Mouse (Mus musculus) embryonic facial prominence, embryonic 11.5 days (tissue): ENCODE data around the gene Synpo2l. TPM values are rescaled to one million over a fixed set of nuclear protein-coding genes. Genes with fewer than 3 reads are reported as not detected.

Experiments
- ATAC-seq: fragments of 200-750 bp; cut with Nextera tagmentation; replicated peaks from 2 replicates; pipeline ENCODE4 v1.8.0; 2017; ENCODE audit warnings: low read depth; ENCODE audit not compliant: insufficient number of reproducible peaks, low FRiP score, low TSS enrichment
- DNase-seq: peaks from one replicate; pipeline ENCODE4 v3.0.0-alpha.2; 2015; ENCODE audit warnings: low spot score
- H3K27ac ChIP-seq: fragments of 300-500 bp; sonication (generic); replicated peaks from 2 replicates; pipeline ENCODE4 v1.5.1; 2014; ENCODE audit warnings: mild to moderate bottlenecking, low read depth, low read length, control low read depth
- H3K27me3 ChIP-seq: fragments of 300-500 bp; sonication (generic); 2 replicates; pipeline ENCODE4 v1.6.1; 2014; ENCODE audit warnings: mild to moderate bottlenecking, low read length, moderate library complexity, mixed read lengths; ENCODE audit not compliant: control insufficient read depth, insufficient read depth
- H3K36me3 ChIP-seq: fragments of 300-500 bp; sonication (generic); replicated peaks from 2 replicates; pipeline ENCODE4 v1.6.1; 2014; ENCODE audit warnings: low read depth, mild to moderate bottlenecking, low read length, moderate library complexity, mixed read lengths; ENCODE audit not compliant: control insufficient read depth, insufficient read depth
- H3K4me1 ChIP-seq: fragments of 300-500 bp; sonication (generic); 2 replicates; pipeline ENCODE4 v1.6.1; 2014; ENCODE audit warnings: low read length, mixed read lengths; ENCODE audit not compliant: control insufficient read depth, insufficient read depth
- H3K4me2 ChIP-seq: fragments of 300-500 bp; sonication (generic); 2 replicates; pipeline ENCODE4 v1.6.1; 2014; ENCODE audit warnings: low read depth, mild to moderate bottlenecking, control low read depth, low read length, moderate library complexity
- H3K4me3 ChIP-seq: fragments of 300-500 bp; sonication (generic); 2 replicates; pipeline ENCODE4 v1.5.1; 2014; ENCODE audit warnings: low read depth, low read length, control low read depth
- H3K9ac ChIP-seq: fragments of 300-500 bp; sonication (generic); replicated peaks from 2 replicates; pipeline ENCODE4 v1.6.1; 2014; ENCODE audit warnings: mild to moderate bottlenecking, control low read depth, low read length
- H3K9me3 ChIP-seq: fragments of 300-500 bp; sonication (generic); replicated peaks from 2 replicates; pipeline ENCODE4 v1.6.1; 2016; ENCODE audit warnings: mild to moderate bottlenecking, low read length, inconsistent platforms, mixed read lengths; ENCODE audit not compliant: control insufficient read depth
- WGBS: fragments of 180-500 bp; shearing (Covaris S2); extraction: QIAGEN DNeasy Blood & Tissue Kit; methylation state at CpG from one replicate; pipeline ENCODE4 v1.1.7; 2014; 5-methylcytosine and 5-hydroxymethylcytosine counted together
- polyA plus RNA-seq: library from polyadenylated mRNA; unstranded; fragments of >200 nt; fragmentation: Nextera tagmentation; extraction: Ambion mirVana; gene quantifications from 2 replicates; pipeline ENCODE4 v1.2.1, GENCODE M21; 2014

Gene Synpo2l
- polyA plus RNA-seq, 1 experiment from 2014 or later = 2.2 TPM

- WGBS = 83% methylated on average over 8 of the region's 8 CpGs
- Histone ChIP-seq H3K9me3 (no peaks in the 10 kb centered on the region), H3K36me3 (no peaks in the 10 kb centered on the region; the same call in 1 of the 2 replicates), H3K9ac (no peak overlapping the region), H3K27ac (no peak overlapping the region), H3K4me1 (peaks cover 3% of the 10 kb centered on the region; the same call in 1 of the 2 replicates), H3K4me2 (peak overlapping the region; percentile 58), H3K27me3 (no peaks in the 10 kb centered on the region), H3K4me3 (peak overlapping the region; percentile 63; the same call in 1 of the 2 replicates)
- ATAC-seq = no peak
- no peak for DNase-seq
Observed at GRCm38 (mm10) chr14:20701554-20701953, 33.4 kb upstream of the Synpo2l start.

GRCm38 (mm10) chr14:20700362-20700761 is 32.2 kb upstream of the Synpo2l start:
- H3K27me3 ChIP-seq = no peaks in the 10 kb centered on the region
- H3K4me2 ChIP-seq = no peak overlapping the region
- no peak overlapping the region for H3K27ac ChIP-seq
- no peaks in the 10 kb centered on the region for H3K9me3 ChIP-seq
- WGBS = 85% methylated on average over 3 of the region's 3 CpGs
- H3K36me3 ChIP-seq = no peaks in the 10 kb centered on the region; the same call in 1 of the 2 replicates
- H3K4me1 ChIP-seq = peaks cover 3% of the 10 kb centered on the region; the same call in 1 of the 2 replicates
- no peak overlapping the region for H3K4me3 ChIP-seq
- ATAC-seq (no peak), DNase-seq (no peak)
- no peak overlapping the region for H3K9ac ChIP-seq

- H3K4me2 ChIP-seq = no peak overlapping the region
- WGBS = 87% methylated on average over 2 of the region's 2 CpGs
- ATAC-seq (no peak), DNase-seq (no peak)
- H3K36me3 ChIP-seq = no peaks in the 10 kb centered on the region; the same call in none of the 2 replicates
- H3K9me3 ChIP-seq = no peaks in the 10 kb centered on the region
- H3K4me3 ChIP-seq = no peak overlapping the region
- H3K4me1 ChIP-seq = peaks cover 3% of the 10 kb centered on the region; the same call in 1 of the 2 replicates
- no peaks in the 10 kb centered on the region for H3K27me3 ChIP-seq
- no peak overlapping the region for H3K27ac ChIP-seq
- H3K9ac ChIP-seq = no peak overlapping the region
Observed at GRCm38 (mm10) chr14:20698515-20698914, 30.4 kb upstream of the Synpo2l start.

GRCm38 (mm10) chr14:20696986-20697385 is 28.8 kb upstream of the Synpo2l start:
- peaks cover 3% of the 10 kb centered on the region; the same call in 1 of the 2 replicates for H3K4me1 ChIP-seq
- DNase-seq (peak; percentile 61), ATAC-seq (no peak)
- peak overlapping the region; percentile 73 for H3K4me2 ChIP-seq
- no peaks in the 10 kb centered on the region for H3K9me3 ChIP-seq
- 0 out of 2 replicates have a peak overlapping the region, but pooled peaks have one; percentile 7 for H3K9ac ChIP-seq
- H3K27me3 ChIP-seq = no peaks in the 10 kb centered on the region
- peaks cover 4% of the 10 kb centered on the region for H3K36me3 ChIP-seq
- no peak overlapping the region for H3K27ac ChIP-seq
- peak overlapping the region; percentile 13 for H3K4me3 ChIP-seq
- WGBS = 22% methylated on average over 1 of the region's 1 CpGs

GRCm38 (mm10) chr14:20695761-20696520 is 27.8 kb upstream of the Synpo2l start:
- Histone ChIP-seq H3K4me1 (no peaks in the 10 kb centered on the region), H3K4me2 (peak overlapping the region; percentile 73), H3K27me3 (no peaks in the 10 kb centered on the region), H3K4me3 (peak overlapping the region; percentile 64), H3K36me3 (peaks cover 4% of the 10 kb centered on the region), H3K9me3 (no peaks in the 10 kb centered on the region), H3K9ac (peak overlapping the region; percentile 63), H3K27ac (peak overlapping the region; percentile 81)
- 13% methylated on average over 27 of the region's 27 CpGs for WGBS
- DNase-seq (no peak), ATAC-seq (no peak)

- ATAC-seq = peak; percentile 93
- Histone ChIP-seq H3K9me3 (no peaks in the 10 kb centered on the region), H3K4me1 (no peaks in the 10 kb centered on the region), H3K36me3 (peaks cover 4% of the 10 kb centered on the region), H3K9ac (peak within 1 kb of the TSS; percentile 63), H3K4me3 (peak within 1 kb of the TSS; percentile 64), H3K27ac (peak within 1 kb of the TSS; percentile 81), H3K27me3 (no peaks in the 10 kb centered on the region), H3K4me2 (peak within 1 kb of the TSS; percentile 73)
- DNase-seq = peak; percentile 93
- under 1% methylated on average over 110 of the region's 111 CpGs for WGBS
Observed at GRCm38 (mm10) chr14:20694884-20695760, 27.0 kb upstream of the Synpo2l start, which contains the start of gene Fut11. Fut11 (plus strand) TSS chr14:20694968.

GRCm38 (mm10) chr14:20694185-20694883 is 26.2 kb upstream of the Synpo2l start:
- Histone ChIP-seq H3K9me3 (no peaks in the 10 kb centered on the region), H3K36me3 (peaks cover 8% of the 10 kb centered on the region), H3K4me3 (peak overlapping the region; percentile 64), H3K27ac (peak overlapping the region; percentile 81), H3K27me3 (no peaks in the 10 kb centered on the region), H3K9ac (peak overlapping the region; percentile 63), H3K4me1 (no peaks in the 10 kb centered on the region), H3K4me2 (peak overlapping the region; percentile 73)
- no peak for ATAC-seq
- 50% methylated on average over 13 of the region's 13 CpGs for WGBS
- DNase-seq = no peak
